In the genomic region with DNA sequence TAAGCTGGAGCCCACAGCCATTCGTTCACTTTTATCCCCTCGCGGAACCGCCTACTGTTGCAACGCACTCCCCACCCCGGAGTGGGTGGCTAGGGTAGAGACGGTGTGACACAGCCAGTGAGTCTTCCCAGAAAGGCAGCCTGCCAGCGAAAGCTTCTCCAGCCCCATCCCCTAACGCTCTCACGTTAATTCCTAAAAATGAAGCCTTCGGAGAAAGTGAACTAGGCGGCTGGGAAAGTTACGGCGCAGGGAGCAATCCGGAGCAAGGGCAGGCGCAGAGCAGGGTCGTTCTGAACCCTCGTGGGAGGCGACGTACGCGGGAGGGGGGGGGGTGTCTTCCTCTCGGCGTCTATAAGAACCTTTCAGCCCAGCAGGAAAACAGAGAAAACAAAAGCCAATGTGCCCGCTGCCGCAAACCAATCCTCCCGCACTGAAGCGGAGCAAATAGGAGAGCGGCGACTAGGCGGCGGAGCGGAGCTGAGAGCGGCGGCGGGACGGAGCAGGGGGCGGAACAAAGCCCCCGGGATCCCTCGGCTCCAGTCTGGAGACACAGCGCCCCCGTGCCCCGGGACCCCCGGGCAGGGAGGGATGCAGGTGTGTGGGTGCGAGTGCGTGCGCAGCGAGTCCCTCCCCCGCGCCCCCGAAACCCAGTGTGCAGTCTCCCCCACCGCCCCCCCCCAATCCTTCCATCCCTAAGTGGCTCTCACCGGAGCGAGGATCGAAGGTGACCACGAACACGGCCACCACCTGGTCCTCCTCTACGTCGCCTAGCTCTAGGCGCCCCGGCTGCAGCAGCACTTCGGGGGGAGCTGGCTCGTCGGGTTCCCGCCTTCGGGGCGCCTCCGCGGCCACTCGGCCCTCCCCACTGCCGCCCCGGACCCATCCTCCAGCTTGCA, we compare ENCODE assay signal across 9 mouse cellular contexts. TPM values are rescaled to one million over a fixed set of nuclear protein-coding genes. Genes with fewer than 3 reads are reported as not detected.
DNase-seq lines count a peak whose midpoint lies in the region; ATAC-seq and TF ChIP-seq lines count a peak whose summit lies in the region.
"Had no signal": no experiment of that assay in that cellular context is flagged by ENCODE, and none has a peak within 500 bp of the region (broad histone marks: within the 10 kb centered on the region; RNA-seq: fewer than 3 reads in every experiment).

No protein-coding gene starts in this region.

- TF ChIP-seq POLR2A in lung, adult 2 months (IDR thresholded peaks at IDR 0.05; ENCODE audit: borderline replicate concordance, extremely low read depth, low read depth, low read length), result no peak

- WGBS in embryonic facial prominence, embryonic 14.5 days, result under 1% methylated on average over 41 of the region's 72 CpGs
- WGBS in lung, adult 2 months, result under 1% methylated on average over 72 of the region's 72 CpGs

- intact Hi-C loops in heart, postnatal 10 days (cut with DNase I), result no loop called here

- peak overlapping the region; percentile 58 for H3K27ac ChIP-seq in embryonic facial prominence, embryonic 14.5 days (replicated peaks; ENCODE audit: low read depth, low read length)

- peaks cover 22% of the 10 kb centered on the region for H3K27me3 ChIP-seq in embryonic facial prominence, embryonic 14.5 days (replicated peaks; ENCODE audit: control insufficient read depth, insufficient read depth, low read length)

- peak overlapping the region; percentile 81 for H3K4me3 ChIP-seq in embryonic facial prominence, embryonic 14.5 days (ENCODE audit: low read depth, low read length)
- H3K4me3 ChIP-seq in lung, adult 2 months (replicated peaks; ENCODE audit: extremely low read depth, low read depth, low read length), result peak overlapping the region; percentile 92

- H3K9me3 ChIP-seq in embryonic facial prominence, embryonic 14.5 days (ENCODE audit: control insufficient read depth, low read length), result no peaks in the 10 kb centered on the region

- peak; percentile 60 for ATAC-seq in embryonic facial prominence, embryonic 14.5 days (ENCODE audit: low read depth)
- ATAC-seq in neutrophil, adult 5-6 weeks (ENCODE audit: extremely low read depth, insufficient number of reproducible peaks, low FRiP score, poor library complexity, severe bottlenecking), result peak; percentile 14; the same call in 1 of the 2 replicates

- peaks cover 16% of the 10 kb centered on the region; the same call in 1 of the 2 replicates for H3K4me1 ChIP-seq in embryonic facial prominence, embryonic 14.5 days (ENCODE audit: control insufficient read depth, insufficient read depth, low read length)
- no peaks in the 10 kb centered on the region for H3K4me1 ChIP-seq in lung, adult 2 months (ENCODE audit: control insufficient read depth, insufficient read depth, low read length)

- no peak for TF ChIP-seq CTCF in lung, adult 2 months (IDR thresholded peaks at IDR 0.05; ENCODE audit: insufficient read depth, low read length)

- no peaks in the 10 kb centered on the region for H3K36me3 ChIP-seq in embryonic facial prominence, embryonic 14.5 days (ENCODE audit: control insufficient read depth, insufficient read depth, low read length)

- peak; percentile 21 to 32 for DNase-seq in CD8-positive naive resting alpha-beta T cell, adult 2 months (ENCODE audit: low read depth in 2 of 2, low spot score in 2 of 2)
- peak; percentile 60 for DNase-seq in adrenal gland, postnatal 14 days
- DNase-seq in embryonic facial prominence, embryonic 14.5 days (ENCODE audit: low spot score), result peak; percentile 52
- DNase-seq in heart, postnatal 10 days, result peak; percentile 16 to 43
- DNase-seq in kidney, postnatal 4 days, result peak; percentile 54 to 72
- DNase-seq in lung, adult 2 months, result peak; percentile 31
- peak; percentile 23 for DNase-seq in urinary bladder, adult 2 months (ENCODE audit: low spot score)

- peak overlapping the region; percentile 80 for H3K9ac ChIP-seq in embryonic facial prominence, embryonic 14.5 days (ENCODE audit: low read depth, low read length)

- H3K4me2 ChIP-seq in embryonic facial prominence, embryonic 14.5 days (ENCODE audit: low read depth, low read length), result peak overlapping the region; percentile 88

RNA-seq across cellular contexts. Expression of a gene that starts 0.5 kb away (rescaled TPM):
- total RNA-seq in adrenal gland, postnatal 14 days (2021), result 14.3 and 17.9 TPM in 2 replicates
- polyA plus RNA-seq in embryonic facial prominence, embryonic 14.5 days (2014; fragmentation: Nextera tagmentation; extraction: Ambion mirVana), result 9.1 and 9.2 TPM in 2 replicates
- total RNA-seq in heart, postnatal 10 days (2021), result 1 to 10 TPM; 3.0 to 4.4 TPM
- polyA plus RNA-seq in lung, adult 2 months (2012; rRNA removed), result 4.9 and 5.8 TPM in 2 replicates
- 16.8 and 18.5 TPM in 2 replicates for total RNA-seq in neutrophil, adult 5-6 weeks (2017)
- 6.3 and 6.4 TPM in 2 replicates for polyA plus RNA-seq in urinary bladder, adult 2 months (2012; rRNA removed)

RNA-seq across cellular contexts. Expression of a gene that starts 3.5 kb away (rescaled TPM):
- not detected in 2 replicates for total RNA-seq in adrenal gland, postnatal 14 days (2021)
- polyA plus RNA-seq in embryonic facial prominence, embryonic 14.5 days (2014; fragmentation: Nextera tagmentation; extraction: Ambion mirVana), result 0.09 and 0.51 TPM in 2 replicates
- total RNA-seq in heart, postnatal 10 days (2021), result not detected
- polyA plus RNA-seq in lung, adult 2 months (2012; rRNA removed), result not detected in 2 replicates
- total RNA-seq in neutrophil, adult 5-6 weeks (2017), result not detected in 2 replicates
- not detected in 2 replicates for polyA plus RNA-seq in urinary bladder, adult 2 months (2012; rRNA removed)

RNA-seq across cellular contexts. Expression of a gene that starts 35.8 kb away (rescaled TPM):
- 59.2 and 74.6 TPM in 2 replicates for total RNA-seq in adrenal gland, postnatal 14 days (2021)
- 126 and 128 TPM in 2 replicates for polyA plus RNA-seq in embryonic facial prominence, embryonic 14.5 days (2014; fragmentation: Nextera tagmentation; extraction: Ambion mirVana)
- 10 to 100 TPM; 35.6 to 38.0 TPM for total RNA-seq in heart, postnatal 10 days (2021)
- 7.5 and 9.7 TPM in 2 replicates for polyA plus RNA-seq in lung, adult 2 months (2012; rRNA removed)
- total RNA-seq in neutrophil, adult 5-6 weeks (2017), result 68.6 and 69.5 TPM in 2 replicates
- 59.9 and 69.5 TPM in 2 replicates for polyA plus RNA-seq in urinary bladder, adult 2 months (2012; rRNA removed)

RNA-seq across cellular contexts. Expression of a gene that starts 55.6 kb away (rescaled TPM):
- not detected in 2 replicates for total RNA-seq in adrenal gland, postnatal 14 days (2021)
- polyA plus RNA-seq in embryonic facial prominence, embryonic 14.5 days (2014; fragmentation: Nextera tagmentation; extraction: Ambion mirVana), result not detected in 2 replicates
- not detected for total RNA-seq in heart, postnatal 10 days (2021)
- polyA plus RNA-seq in lung, adult 2 months (2012; rRNA removed), result not detected in 2 replicates
- 0.58 and 0.74 TPM in 2 replicates for total RNA-seq in neutrophil, adult 5-6 weeks (2017)
- polyA plus RNA-seq in urinary bladder, adult 2 months (2012; rRNA removed), result not detected in 2 replicates
- polyA plus RNA-seq: gonadal fat pad, adult 2 months had no signal

RNA-seq across cellular contexts. Expression of a gene that starts 57.9 kb away (rescaled TPM):
- not detected in 2 replicates for total RNA-seq in adrenal gland, postnatal 14 days (2021)
- polyA plus RNA-seq in embryonic facial prominence, embryonic 14.5 days (2014; fragmentation: Nextera tagmentation; extraction: Ambion mirVana), result not detected in 2 replicates
- total RNA-seq in heart, postnatal 10 days (2021), result not detected
- polyA plus RNA-seq in lung, adult 2 months (2012; rRNA removed), result not detected in 2 replicates
- not detected in 2 replicates for total RNA-seq in neutrophil, adult 5-6 weeks (2017)
- 0.07 TPM in 1 of 2 replicates, not detected in the other for polyA plus RNA-seq in urinary bladder, adult 2 months (2012; rRNA removed)

Comparison
In these comparisons a context has a peak if more than half of its experiments do, and no peak if none do; other contexts are left out.
1. Peak in every context shown above with its lines: DNase-seq, ATAC-seq, H3K4me3 ChIP-seq and H3K27ac ChIP-seq.